Mouse (Mus musculus) spleen, postnatal 10 days (tissue): ENCODE results near the gene Prdm11.

Experiments used
- DNase-seq, 2 experiments: peaks; one replicate each; pipeline ENCODE4 v3.0.0; 2021 to 2022; ENCODE audit warnings: low spot score in 2 of 2

Prdm11 gene

DNA sequence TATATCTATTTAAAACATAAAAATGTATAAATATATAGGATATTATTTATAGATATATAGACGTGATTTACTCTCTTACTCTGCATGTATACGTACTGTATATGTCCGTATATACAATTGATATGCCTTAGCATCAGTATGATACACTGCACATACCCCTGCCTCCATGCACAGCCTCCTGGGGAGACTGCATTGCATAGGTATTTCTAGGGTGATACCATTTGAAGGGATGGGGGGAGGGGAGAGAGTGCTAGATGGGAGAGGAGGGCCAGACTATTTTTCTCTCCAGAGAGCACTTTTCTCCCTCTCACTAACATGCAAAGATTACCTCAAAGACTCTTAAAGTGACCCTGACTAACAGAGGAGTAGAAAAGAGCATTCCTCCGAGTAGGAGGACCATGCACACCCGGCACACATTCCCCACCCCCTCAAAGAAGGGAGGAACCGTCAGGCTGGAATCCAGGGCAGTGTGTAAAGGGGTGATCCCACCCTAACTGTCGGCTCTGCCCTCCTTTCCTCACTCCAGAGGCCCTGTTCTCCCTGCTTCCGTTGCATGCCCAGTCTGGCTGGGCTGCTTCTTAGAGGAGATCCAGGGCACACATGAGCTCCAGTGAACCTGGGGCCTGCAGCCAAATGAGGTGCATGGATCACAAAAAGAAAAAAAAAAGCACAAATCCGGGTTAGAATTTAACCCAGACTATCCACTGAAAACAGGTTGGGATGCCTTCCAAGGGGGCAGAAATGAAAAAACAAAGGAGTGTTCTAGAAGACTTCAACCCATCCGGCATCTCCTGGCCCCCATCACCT is 78.7 kb downstream of the Prdm11 start:
- DNase-seq, result no peak

DNA sequence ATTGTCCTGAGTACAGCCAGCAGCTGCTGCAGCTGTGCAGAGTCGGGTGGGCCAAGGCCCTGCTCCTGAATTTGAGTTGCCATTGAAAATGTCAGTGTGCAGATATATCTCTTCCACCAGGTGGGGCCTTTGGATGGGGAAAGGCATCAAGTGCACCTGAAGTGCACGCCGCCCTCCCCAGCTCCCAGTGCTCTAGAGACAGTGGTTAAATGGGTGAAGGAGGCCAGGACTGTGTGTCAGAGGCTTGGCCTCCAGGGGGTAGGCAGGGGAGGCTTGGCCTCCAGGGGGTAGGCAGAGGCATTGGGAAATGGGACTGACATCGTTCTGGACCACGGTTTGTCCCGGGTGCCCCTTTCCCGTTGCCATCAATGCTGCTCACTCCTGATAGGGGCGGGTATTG is 79.7 kb downstream of the Prdm11 start:
- DNase-seq, result no peak

DNA sequence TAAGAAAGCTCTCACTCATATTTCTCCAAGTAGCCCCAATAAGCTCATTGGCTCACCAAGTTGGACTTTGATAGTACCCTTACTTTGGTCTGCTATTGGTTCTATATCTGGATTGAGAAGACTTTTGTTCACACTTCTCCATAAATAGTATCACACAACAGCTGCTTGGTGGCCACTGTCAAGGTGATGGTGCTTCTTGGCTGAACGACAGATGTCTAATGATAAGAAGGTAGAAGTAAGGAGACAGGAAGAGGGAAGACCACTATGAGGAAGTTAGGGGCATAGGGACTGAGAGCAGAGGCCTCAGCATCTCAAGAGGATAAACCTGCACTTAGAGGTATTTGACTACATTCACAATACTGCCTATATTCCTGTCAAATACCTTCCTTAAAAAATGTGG is 81.6 kb downstream of the Prdm11 start:
- DNase-seq, result no peak

DNA sequence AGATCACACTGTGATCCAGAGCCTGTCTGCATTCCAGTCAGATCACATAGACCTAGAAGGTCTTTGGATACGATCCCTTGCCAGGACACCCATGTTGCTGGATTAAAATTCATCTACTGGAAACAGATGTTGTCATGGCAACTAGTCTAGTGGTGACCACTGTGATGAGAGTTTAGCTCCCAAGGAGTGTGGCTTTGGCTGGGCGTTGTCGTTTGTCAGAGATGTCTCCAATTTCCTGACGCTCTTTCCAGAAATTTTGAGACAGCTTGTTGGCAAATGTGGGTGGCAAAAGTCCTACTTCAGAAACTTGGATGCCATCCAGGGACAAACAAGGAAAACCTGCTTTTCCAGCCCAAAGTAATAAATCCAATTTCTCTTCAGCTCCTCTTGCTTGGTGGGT is 87.3 kb downstream of the Prdm11 start:
- DNase-seq, result no peak

DNA sequence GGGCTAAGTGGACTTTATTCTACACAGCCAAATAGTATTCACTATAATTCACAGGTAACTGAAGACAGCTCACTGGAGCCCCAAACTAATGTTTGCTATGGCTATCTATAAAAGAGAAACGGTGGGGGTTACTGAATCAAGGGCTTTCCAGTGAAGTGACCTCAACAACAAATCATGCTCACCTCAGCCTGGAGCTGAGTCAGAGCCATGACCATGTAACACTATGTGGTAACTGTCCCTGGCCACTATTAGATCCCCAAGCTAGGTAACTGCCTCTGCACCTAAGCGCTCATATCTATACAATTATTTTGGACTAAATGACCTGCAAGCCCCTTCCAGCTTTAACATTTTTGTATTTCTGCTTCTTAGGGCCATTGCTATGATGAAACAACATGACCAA is 89.0 kb downstream of the Prdm11 start:
- no peak for DNase-seq

DNA sequence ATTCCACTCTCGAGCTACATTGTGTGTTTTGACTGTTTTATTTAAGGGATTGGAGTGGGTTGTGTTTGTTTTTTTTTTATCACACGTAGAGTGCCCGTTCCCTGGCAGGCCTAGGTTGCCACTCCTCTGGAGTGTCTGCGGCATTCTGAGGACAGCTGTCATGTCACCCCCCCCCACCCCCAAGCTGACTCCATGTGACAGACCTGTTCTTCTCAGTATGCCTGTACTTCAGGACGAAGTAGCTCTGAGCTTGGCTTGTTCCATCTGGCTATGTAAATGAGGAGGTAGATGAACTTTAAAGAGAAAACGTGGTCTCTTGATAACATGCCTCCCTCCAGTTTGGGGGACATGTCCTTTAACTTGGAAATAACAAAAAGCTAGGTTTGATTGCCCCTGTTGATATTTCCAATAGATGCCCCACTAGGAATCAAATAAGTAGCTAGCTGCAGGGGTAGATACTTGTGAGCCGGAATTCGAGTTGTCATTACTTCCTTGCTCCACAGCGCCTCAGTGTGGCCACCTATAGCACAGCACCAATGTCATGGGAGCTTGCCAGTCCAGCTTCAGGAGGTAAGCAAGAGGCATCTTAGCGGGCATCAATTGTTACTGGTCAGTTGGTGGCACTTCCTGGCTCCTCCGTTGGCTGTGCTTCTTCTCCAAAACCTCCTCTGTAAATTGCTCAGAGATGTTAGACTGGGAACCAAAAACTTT is 91.4 kb downstream of the Prdm11 start:
- peak; percentile 53 to 78 for DNase-seq

DNA sequence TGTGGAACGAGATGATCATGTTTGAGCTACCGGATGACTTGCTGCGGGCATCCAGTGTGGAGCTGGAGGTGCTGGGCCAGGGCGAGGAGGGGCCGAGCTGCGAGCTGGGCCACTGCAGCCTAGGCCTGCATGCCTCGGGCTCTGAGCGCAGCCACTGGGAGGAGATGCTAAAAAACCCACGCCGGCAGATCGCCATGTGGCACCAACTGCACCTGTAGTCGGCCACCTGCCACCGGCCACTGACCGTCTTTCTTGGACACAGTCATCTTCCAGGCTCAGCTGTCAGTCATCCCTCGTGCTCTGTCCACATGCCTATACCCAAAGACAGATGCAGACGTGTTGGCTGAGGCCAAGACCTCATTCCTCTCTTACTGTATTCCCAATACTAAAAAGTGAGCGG is 92.5 kb downstream of the Prdm11 start:
- no peak for DNase-seq

DNA sequence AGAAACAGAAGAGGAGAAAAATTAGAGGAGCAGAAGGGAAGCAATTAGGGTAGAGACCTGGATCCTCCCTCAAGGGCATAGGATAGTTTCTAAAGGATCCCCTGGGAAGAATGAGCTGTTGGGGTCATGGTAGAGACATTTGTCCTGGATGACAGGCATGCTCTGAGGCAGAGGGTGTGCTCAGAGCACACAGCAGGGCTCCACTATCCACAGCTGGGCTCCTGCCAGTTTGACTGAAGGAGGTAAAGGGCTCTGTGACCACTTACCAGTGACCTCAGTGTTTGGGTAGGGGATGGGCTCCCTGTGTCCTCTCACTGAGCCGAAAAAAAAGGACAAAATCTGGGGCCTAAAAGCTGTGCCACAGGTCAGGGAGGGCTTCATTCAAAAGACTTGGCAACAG is 96.4 kb downstream of the Prdm11 start:
- no peak for DNase-seq

DNA sequence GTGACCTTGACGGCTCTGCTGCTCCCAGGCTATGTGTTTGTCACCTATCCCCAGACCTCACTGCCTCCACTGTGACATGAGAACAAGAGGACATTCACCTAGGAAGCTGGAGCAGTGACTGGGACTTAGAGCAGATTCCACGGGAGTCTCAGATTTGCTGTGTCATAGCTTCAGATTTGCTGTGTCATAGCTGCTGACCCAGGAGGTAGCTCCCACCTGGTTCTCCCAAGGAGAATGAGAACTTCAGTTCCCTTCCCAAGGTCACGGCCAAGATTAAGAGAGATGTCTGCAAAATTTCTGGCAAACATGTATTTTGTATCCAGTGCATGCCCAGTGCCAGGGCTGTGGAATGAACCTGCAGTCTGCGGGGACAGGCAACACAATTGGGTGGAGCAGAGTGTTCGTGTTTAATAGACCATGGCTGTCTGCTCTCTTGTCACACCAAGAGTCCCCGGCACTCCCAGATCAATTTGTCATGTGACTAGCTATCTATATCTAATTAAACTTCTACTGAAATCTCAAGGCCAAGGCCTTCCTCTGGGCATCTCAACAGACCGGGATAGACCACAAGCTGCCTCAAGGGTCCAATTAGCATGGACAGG is 97.2 kb downstream of the Prdm11 start:
- DNase-seq, result no peak

DNA sequence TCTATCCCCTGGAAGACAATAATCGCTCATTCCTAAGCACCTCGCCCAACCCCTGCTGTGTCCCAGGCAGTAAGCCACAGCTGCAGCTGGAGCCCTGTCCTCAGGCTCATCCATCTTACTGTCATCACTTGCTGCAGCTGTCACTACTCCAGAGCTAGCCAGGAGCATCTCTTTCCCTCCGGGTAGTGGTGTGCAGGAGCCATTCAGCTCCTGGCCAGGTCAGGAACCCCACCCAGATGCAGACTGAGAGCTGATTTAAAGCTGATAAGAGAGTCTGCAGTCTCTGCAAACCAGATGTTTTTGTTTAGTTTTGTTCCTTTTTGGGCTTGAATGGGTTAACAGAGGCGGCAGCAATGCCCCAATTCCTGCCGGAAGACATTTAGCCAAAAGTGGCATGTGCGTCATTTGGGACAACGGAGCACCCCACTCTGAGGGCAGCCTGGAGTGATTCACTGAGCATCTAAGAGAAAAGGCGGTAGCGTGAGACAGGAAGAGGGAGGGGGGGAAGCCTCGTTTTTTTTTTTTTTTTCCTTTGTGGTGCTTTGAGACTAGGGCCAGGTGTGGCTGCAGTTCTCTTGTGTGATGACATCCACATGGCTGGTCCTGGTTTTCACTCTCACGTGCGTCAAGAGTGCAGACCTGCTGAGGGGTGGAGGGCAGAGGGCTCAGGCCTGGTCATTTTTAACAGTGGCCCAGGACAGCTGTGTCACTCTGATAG is 97.8 kb downstream of the Prdm11 start:
- DNase-seq, result no peak

DNA sequence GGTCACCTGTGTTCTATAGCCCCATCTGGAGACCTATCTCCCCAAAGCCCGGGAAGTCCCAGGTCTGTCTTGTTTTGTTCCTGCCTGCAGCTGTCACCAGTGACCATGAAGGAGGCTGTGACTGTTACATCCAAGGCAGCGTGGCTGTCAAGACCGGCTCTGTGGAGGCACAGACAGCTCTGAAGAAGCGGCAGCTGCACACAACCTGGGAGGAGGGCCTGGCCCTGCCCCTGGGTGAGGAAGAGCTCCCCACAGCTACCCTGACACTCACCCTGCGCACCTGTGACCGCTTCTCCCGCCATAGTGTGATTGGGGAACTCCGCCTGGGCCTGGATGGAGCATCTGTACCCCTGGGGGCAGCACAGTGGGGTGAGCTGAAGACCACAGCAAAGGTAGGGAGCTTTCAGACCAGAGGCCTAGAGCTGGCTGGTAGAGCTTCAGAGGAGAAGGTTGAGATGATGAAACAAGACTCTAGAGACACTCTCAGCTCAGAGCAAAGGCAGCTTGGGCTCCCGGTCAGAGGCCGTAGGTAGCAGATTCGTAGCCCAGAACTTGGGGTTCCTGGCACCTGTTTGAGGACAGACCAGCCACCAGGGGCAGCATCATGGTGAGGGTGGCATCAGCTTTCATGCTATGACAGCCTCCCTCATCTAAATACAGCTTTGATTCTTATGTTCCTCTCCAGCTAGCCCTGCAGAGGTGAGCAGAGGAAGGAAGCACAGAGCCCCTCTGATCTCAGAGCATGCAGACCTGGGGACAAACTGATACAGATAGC is 100.0 kb downstream of the Prdm11 start:
- peak in 1 of 2 experiments; percentile 25 for DNase-seq

DNA sequence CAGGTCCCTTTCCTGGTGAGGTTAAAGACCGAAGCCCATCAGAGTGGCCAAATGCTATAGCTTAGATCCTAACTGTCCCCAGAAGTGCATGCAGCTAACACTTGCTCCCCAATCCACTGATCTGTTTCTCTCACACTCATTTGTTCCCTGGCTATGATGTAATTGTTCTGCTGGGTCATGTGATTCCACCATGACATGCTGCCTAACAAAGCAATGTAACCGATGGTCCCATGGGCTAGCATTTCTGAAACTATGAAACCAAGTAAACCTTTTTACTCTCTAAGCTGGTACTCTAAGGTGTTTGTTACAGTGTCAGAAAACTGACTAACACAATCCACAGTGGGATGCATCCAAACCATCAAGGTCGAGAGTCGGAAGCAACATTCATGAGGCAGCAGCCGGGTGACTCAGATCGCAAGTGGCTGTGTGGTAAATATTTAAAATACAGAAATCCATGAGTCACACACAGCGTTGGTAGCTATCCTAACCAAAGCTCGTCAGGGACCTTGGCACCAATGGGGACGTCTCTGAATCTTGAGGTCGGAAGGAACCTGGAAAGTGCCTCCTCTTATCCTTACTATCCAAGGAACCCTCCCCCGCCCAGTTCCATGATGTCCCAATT is 100.7 kb downstream of the Prdm11 start:
- no peak for DNase-seq

DNA sequence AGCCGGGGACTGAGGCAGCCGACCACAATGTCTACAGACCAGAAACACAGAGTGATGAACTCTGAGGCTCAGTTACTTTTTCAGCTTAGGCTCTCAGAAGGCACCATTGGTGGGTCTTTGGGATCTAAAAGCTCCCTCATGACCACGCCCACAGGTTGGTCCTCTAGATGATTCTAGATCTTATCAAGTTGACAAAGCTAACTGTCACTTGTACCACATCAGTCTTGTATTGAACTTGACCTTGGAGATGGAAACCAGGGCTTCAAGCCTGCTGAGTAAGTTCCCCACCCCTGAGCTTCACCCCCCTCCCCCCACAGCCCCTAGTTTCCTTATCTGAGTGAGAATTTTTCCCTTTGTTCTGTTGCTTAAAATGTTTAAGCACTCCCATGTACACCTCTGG is 101.6 kb downstream of the Prdm11 start:
- no peak for DNase-seq

DNA sequence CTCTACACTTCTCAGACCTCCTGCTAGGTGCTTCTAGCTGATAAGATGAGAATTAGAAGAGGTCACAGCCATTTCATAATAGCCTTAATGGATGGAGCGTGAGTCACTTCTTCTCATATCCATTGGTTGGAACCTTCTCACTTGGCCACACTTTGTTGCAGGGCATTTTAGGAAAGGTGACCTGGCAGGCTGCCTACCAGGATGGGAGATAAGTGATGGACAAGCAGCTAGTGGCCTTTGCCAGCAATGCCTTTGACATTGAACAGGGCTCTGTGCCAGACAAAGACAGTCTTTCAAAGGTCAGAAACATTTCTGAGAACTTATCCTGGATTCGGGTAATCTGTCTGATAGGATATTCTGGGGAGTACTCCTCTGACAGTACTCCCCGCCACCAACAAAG is 102.6 kb downstream of the Prdm11 start:
- no peak for DNase-seq

DNA sequence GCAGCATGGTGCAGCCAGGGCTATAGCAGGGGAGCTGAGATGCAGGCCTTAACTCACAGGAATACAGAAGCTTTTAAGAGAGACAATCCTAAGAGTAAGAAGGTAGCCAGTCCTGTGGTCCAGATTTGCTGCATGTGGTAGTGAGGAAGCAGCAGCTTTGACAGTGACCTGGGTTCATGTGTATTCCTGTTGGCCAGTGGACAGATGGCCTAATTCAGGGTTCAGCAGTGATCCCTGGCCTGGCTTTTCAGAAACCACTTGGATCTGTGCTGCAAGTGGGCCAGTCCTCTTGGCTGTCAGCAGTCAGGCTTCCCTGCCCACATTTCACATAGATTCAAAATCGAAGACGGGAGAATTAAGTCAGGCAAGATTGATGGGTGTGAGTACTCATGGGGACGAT is 104.5 kb downstream of the Prdm11 start:
- no peak for DNase-seq

DNA sequence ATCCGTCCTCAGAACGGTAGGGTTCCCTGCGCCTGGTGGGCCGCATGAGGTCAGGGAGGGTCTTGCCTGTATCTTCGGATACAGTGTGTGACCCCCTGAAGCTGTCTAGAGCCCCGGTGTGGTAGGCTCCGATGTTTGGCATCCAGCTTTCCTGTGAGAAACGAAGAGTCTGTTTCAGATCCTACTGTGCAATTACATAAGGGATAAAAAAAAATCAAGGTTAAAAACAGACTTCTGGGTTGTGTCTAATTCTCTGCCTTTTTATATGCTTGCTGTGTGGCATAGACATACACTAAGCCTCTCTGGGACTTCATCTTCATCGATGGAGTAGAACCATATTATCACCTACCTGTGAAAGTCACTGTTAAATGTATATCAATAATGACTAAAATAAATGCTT is 105.0 kb downstream of the Prdm11 start:
- no peak for DNase-seq

DNA sequence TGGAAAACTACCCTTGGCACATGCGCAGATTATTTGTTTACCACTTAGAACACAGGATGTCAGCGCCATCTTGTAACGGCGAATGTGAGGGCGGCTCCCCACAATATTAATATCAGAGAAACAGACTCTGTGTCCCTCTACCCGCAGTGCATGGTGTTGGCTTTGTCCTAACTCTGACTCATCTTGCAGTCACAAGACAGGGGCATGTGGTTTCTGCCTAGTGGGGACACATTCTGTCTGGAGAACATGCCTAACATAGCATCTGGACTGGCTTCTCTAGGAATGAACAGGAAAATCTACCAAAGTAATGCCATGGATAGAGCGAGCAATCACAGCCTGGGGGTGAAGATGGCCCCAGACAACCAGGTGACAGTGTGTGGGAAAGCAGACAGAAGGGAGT is 107.1 kb downstream of the Prdm11 start:
- no peak for DNase-seq

DNA sequence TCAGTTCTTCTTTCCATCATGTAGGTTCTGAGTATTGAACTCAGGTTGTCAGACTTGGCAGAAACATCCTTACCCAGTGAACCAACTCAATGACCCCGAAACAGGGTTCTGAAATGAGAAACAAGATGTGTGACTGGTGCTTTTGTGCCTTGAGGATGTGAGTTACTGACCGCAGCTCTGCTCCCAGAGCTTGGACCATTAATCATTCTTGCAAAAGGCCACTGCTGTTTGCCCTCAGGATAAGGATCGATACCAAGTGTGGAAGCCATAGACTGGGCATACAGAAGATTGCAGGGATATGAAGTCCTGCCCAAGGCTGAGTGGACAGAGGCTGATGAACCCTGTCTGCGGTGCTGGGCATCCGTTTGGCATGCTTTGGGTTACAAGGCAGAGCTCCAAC is 107.9 kb downstream of the Prdm11 start:
- no peak for DNase-seq

DNA sequence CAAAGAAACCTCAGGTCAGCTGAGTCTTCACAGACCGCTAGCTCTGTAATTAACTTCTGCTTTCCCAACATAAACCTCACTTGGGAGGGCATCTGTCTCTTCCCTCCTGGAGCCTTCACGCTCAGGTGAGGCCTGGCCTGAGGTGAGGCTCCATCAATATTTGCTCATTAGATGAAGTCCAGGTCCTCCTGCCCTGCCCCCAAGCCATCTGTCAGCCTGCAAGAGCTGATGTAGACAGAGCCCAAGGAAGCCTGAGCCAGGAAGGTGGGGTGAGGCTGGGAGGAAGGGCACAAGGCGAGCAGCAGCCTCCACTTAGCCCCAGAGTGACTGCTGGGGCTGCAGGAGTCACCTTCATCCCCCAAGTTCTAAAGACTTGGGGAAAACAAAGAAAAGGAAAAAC is 110.5 kb downstream of the Prdm11 start:
- DNase-seq, result no peak

DNA sequence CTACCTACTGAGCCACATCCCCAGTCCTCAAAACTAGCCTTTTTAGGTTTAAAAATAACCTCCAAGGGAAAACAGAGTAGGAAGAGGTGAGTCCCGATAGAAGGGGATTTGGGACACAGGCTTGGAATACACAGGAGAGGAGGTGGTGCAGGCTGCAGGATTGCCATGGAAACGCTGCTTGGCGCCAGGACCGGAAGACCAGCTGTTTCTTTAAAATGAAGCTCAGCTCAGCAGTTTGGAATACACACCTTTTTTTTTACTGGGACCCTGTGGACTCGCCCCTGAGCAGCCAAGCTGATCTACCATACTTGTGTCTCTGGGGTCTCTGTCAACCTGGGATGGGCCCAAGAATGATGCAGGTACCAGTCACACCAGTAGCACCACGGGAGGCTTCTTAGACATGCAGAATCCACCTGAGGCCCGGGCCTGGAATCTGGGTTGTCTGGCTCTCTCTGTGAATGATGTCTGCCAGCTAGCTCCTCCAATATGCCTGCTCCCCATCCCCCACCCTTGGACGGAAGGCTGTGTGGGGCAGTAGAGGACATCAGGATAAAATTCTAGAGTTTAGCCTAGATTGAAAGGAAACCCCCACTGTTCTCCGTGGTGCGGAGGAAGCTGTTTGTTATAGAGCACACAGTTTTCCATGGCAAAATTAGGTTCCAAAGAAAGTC is 111.5 kb downstream of the Prdm11 start:
- no peak for DNase-seq

DNA sequence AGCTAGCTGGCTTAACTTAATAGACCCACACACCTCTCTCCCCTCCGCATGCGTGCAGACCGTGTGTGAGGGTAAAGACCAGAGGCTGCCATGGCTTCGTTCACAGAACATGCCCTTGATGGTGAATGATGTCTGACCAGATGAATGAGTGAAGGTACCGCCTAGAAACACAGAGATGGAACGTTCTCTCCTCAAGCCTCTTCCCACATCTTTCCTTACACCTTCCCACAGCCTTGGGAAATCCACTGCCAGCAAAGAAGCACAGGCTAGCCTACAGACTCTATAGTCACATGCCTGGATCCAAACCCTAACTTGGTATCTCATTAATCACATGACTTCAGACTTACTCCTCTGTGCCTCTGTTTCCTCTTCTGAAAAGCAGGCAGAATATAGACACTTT is 112.6 kb downstream of the Prdm11 start:
- DNase-seq, result no peak
